Mouse (Mus musculus): ENCODE data around the gene Dnajc15.

- no peak for TF ChIP-seq CTCF (IDR thresholded peaks at IDR 0.05)
- no peak for TF ChIP-seq EP300 (IDR thresholded peaks at IDR 0.05)
Observed at GRCm38 (mm10) chr14:77860841-77861560, 13.9 kb downstream of the Dnajc15 start.
